Mouse (Mus musculus): ENCODE data around the gene Agt.

DNA sequence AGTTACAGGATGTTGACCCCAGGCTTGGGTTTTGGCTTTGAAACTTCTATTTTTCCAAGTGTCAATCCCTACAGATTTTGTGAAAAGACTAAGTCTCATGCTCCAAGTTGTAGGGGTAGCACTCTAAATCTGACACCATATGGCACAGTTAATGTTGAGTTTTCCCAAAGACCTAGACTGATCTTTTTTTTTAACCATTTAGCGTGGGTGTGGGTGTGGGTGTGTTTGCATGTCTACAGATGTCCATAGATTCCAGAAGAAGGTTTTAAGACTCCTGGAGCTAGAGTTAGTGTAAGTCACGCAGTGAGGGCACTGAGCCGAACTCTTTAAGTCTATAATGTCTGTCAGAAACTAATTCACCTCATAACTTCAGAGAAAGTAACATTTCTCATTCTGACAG lies 36.9 kb downstream of the Agt start:
- TF ChIP-seq CTCF (IDR thresholded peaks at IDR 0.05; ENCODE audit: low read depth) (no peak), EP300 (optimal IDR thresholded peaks at IDR 0.05) (no peak)

All from stomach, postnatal 0 days (tissue).